Mouse (Mus musculus) lung, postnatal 4 days (tissue): Measurements from ENCODE around the gene Trim25.
"Not testable (repeated sequence)": the region's sequence is repeated elsewhere in the genome, so short reads cannot be mapped to it uniquely, and the experiment has no call there.

Source experiments
- DNase-seq, 2 experiments: peaks; one replicate each; pipeline ENCODE4 v3.0.0; 2021

Gene Trim25

GRCm38 (mm10) chr11:88995616-88996015 is 3.6 kb upstream of the Trim25 start:
- DNase-seq, result no peak

DNA sequence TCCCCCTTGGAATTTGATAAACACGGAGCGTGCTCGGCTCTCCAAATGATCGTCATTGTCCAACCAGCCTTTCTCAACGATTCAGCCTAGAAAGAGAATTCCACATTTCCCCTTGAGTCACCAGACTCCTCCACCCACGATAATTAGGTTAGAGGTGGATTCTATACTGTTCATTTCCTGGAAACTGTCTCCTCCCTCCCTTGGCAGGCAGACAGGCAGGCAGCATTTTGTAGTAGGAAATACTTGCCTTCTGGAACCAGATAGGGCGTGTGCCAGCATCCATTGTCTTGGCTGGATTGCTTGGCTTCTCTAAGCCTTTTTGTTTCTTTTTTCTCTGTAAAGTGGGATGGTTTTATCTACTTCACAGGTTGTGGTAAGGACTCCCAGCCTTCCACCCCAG is 2.7 kb upstream of the Trim25 start:
- DNase-seq, result peak; percentile 68 to 73

- not testable (repeated sequence) for DNase-seq
Measured at GRCm38 (mm10) chr11:88997343-88997742, 1.8 kb upstream of the Trim25 start.

GRCm38 (mm10) chr11:88998406-88998805 is 770 bp upstream of the Trim25 start:
- no peak for DNase-seq

DNA sequence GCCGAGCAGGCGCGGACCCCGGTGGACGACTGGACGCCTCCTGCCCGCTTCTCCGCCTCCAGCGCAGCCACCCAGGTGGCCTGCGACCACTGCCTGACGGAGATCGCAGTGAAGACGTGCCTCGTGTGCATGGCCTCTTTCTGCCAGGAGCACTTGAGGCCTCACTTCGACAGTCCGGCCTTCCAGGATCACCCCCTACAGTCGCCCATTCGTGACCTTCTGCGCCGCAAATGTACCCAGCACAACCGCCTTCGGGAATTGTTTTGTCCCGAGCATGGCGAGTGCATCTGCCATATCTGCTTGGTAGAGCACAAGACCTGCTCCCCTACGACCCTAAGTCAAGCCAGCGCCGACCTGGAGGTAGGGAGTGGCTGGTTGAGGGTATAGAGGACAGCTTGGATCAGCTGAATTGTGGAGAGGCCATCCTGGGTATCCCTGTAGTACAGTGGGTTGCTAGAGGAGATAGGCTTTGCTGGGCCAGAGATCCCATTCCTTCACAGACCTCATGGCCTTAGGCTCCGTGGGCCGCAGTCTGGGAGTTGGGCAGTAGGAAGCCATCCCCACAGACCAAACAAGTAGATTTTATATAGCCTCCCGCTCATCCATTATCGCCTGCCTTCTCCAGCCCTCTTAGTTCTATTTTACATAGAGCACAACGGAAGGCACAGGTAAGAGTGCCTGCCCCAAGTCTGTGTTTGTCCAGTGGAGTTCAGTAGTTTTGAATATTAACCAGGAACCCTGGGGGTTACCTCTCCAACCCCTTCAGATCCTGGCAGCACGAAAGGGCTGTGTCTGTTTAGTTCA is 749 bp downstream of the Trim25 start:
- no peak for DNase-seq

DNA sequence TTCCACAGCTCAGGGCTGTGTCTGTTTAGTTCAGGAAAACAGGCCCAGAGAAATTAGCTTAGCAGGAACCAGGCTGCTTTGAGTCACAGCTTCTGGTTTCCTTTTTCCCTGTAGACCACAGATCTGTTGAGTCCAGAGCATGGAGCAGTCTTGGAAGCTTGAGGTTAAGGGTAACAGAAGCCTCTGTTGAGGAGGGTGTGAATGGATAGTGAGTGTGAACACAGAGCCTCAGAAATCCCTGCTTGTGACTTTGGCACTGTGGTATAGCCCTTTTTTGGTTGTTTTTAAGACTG is 1.3 kb downstream of the Trim25 start:
- DNase-seq, result no peak

GRCm38 (mm10) chr11:89001569-89001968 is 2.4 kb downstream of the Trim25 start:
- DNase-seq, result no peak

- no peak for DNase-seq
Measured at GRCm38 (mm10) chr11:89002068-89002467, 2.9 kb downstream of the Trim25 start.

GRCm38 (mm10) chr11:89002621-89003020 is 3.4 kb downstream of the Trim25 start:
- no peak for DNase-seq

GRCm38 (mm10) chr11:89003078-89003477 is 3.9 kb downstream of the Trim25 start:
- DNase-seq, result no peak

- no peak for DNase-seq
Measured at GRCm38 (mm10) chr11:89003726-89004125, 4.5 kb downstream of the Trim25 start.

- no peak for DNase-seq
Measured at GRCm38 (mm10) chr11:89005473-89005872, 6.3 kb downstream of the Trim25 start.

DNA sequence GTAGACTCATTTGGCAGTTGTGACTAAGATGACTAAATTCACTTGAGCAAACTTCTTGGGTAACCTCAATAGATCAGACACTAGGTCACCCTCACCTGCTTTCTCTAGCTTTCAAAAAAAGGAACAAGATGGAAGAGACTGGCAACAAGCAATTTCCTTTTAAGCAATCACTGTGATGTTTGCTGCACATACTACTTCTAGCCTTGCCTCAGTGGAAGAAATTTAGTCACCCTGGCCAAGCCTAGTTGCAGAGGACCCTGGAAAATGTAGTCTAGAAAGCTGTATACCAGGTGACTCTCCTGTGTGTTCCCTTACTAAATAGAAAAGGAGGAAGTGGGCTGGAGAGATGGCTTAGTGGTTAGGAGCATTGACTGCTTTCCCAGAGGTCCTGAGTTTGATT is 7.2 kb downstream of the Trim25 start:
- DNase-seq, result no peak

DNA sequence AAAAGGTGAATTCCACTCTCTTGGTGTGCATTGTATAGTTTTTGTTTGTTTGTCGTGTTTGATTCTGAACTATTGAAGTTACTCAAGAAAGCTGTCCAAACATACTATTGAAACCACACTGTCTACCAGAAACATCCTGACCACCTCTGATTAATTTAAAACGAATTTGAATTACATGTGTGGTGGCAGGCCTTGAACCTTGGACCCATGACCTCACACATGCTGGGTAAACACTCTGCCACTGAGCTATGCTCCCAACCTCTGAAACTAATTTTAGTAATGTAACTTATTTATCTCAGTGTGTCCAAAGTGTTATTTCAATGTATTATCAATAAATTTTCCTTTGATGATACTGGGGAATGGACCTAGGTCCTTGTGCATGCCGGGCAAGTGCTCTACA is 8.4 kb downstream of the Trim25 start:
- no peak for DNase-seq

GRCm38 (mm10) chr11:89009066-89009465 is 9.9 kb downstream of the Trim25 start:
- no peak for DNase-seq

DNA sequence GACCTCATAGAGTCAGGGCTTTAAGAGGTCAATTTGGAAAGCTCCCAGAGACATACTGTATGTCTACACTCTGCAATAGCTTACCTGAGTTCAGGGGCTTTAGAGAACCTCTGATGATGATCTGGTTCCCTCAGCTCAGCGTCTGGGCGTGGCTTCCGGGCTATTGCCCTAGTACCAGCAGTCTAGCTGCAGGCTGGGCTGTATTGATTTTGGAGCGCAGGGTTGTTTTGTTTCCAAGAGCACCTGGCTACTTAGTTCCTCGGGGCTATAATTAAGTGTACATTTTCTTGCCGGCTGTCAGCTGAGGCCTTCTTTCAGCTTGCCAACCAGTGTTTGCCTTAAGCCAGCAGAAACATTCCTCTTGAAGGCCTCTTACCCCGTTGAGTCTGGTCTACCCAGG is 10.3 kb downstream of the Trim25 start:
- no peak for DNase-seq

DNA sequence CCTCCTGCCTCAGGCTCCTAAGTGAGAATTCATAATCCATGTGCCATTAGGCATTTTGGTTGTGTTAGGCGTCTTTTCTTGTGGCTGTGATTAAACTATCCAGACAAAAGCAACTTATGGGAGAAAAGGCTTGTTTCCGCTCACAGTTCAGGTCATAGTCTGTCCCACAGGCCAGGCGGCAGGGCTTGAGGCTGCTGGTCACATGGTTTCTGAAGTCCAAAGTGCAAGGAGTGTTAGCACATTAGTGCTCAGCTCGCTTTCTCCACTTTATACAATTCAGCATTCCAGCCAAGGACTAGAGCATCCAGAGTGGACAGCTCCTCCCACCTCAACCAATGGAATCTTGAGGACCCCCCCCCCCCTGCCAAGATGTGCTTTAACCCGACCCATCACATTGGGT is 13.1 kb downstream of the Trim25 start:
- DNase-seq, result no peak

DNA sequence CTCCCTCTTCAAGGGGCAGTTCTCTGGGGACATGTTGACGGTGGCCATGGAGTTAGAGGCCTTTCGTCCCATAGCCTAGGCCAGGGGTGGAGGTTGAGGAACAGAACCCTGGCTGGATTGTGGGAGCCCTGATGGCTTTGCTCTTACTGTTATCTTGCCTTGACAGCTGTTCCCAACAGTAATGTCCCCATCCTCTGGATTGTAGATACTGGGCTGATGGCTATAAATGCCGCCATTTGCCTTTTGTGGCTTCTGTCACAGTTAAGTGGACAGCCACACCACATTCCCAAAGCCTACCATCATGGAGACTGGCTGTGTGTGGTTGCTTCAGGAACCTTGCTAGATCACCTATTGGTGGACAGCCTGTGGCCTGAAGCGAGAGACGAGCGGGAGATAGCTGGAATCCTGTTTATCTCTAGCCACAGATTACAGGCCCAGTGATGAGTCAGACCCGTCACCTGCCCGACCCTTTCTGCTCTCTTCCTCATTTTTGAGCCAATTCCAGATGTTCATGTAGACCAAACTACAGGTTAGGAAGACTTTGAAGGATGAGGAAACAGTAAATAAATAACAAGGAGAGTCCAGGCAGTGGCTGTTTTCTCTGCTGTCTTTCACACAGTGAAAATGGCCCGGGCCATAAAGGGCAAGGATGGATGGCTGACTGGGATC is 18.5 kb downstream of the Trim25 start:
- no peak for DNase-seq

GRCm38 (mm10) chr11:89020681-89021305 is 21.6 kb downstream of the Trim25 start:
- DNase-seq, result peak in 1 of 2 experiments; percentile 39

- no peak for DNase-seq
Measured at GRCm38 (mm10) chr11:89021687-89022086, 22.5 kb downstream of the Trim25 start.

DNA sequence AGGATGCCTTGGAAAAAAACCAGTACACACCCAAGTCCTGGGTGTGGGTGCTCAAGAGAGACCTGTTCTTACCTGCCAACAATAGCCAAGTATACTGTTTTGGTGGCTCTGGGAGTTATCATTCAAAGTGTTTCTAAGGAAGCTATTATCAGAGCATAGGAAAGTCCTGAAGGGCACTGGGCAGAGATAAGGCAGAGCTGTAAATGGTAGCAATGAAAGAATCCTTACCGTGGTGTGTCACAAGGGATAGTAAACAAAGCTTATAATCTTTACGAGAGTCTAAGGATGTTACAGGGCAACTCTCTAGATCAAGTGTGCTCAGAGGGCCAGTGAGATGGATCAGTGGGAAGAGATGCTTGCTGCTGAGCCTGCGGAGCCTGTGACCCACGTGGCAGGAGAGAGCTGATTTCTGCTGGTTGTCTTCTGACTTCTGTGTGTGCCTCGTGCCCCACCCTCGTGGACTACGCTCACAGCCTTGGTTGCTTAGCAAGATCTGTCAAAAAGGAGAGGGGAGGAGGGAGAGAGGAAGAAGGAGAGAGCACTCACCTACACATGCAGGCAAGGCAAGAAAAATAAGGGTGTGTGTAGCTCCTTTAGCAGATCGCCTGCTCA is 23.1 kb downstream of the Trim25 start:
- DNase-seq, result peak in 1 of 2 experiments; percentile 37

GRCm38 (mm10) chr11:89023477-89023876 is 24.3 kb downstream of the Trim25 start:
- no peak for DNase-seq

DNA sequence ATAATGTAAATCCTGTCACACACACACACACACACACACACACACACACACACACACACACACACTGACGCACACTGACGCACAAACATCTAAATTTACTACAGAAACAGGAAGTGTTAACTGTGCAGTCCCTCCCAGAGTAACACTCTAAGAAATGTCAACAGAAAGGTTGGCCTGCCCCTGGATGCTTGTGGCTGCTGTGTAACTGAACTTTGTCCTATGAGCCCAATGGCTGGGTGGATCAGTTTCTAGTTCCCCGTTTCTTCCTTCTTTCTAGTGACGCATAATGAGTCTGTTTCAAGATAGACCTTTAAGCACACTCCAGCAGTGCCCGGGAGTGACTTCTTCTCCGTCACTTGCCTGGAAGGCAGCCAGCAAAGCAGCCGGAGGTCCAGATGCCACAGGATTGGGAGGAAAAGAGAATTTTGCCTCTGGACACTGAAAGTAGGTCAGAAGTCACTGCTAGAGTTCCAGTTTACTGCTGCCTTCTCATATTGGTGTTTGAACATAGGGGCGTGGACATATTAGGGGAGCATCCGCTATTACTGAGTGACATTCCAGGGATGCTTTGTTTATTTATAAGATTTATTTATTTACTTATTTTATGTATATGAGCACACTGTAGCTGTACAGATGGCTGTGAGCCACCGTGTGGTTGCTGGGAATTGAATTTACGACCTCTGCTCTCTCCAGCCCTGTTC is 25.2 kb downstream of the Trim25 start:
- DNase-seq, result peak; percentile 89 to 92
